Mouse (Mus musculus): Measurements from ENCODE around the gene Lig3.
"Not testable (repeated sequence)": the region's sequence is repeated elsewhere in the genome, so short reads cannot be mapped to it uniquely, and the experiment has no call there.

Gene Lig3

DNA sequence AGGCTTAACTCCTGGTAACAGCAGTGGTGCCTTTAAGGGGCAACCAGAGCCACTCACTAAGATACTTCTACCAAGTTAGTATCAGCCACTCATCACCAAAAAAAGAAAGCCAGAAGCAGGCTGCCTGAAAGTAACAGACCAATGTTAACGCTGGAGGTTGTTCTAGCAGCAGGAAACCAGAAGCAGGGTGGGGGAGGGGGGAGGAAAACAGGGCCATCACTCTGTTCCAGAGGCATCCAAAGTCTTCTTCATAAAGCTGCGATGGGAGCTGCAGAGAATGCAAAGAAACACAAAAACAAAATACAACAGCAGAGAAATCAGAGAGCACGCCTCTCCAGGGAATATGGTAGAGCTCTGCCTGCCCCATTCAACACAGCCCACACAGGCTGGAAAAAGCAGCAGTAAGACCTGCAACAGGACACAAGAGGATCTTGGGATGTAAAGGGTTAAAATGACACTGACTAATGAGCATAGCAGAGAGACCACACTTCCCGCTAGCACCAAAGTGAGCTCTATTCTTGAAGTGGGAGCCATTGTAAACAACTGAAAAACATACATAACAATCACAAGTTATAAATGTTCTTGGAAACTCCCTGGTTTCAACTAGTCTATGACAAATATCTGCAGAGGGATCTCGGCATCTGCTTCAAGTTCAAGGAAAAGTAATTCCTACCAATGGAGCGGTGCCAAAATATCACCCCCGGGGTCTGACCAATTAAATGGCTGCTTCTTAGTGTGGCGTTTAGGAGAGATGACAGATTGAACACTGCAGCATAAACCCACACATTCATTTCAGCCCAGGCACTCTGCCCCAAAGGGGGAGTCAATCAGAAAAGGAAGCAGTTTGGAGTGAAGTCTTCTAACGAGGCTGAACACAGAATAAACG lies 50.3 kb downstream of the Lig3 start:
- peak; percentile 60 for DNase-seq (ENCODE audit: low read depth, low spot score)

DNA sequence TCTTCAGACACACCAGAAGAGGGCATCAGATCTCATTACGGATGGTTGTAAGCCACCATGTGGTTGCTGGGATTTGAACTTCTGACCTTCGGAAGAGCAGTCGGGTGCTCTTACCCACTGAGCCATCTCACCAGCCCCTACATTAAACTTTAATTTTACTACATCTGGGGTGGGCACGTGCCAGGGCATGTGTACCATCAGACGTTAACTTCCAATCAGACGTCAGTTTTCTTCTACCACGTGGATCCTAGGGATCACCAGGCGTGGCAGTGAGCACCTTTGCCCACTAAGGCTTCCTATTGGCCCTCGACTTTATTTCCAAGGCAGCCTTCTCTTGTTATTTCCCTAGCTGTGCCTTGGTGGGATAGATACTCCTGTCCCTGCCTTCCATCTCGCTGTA lies 51.5 kb downstream of the Lig3 start:
- DNase-seq (ENCODE audit: low read depth, low spot score): not testable (repeated sequence)

GRCm38 (mm10) chr11:82833929-82834328 lies 53.0 kb downstream of the Lig3 start:
- DNase-seq (ENCODE audit: low read depth, low spot score): no peak

- DNase-seq (ENCODE audit: low read depth, low spot score): not testable (repeated sequence)
Observed at GRCm38 (mm10) chr11:82834359-82834758, 53.5 kb downstream of the Lig3 start.

- DNase-seq (ENCODE audit: low read depth, low spot score): no peak
Observed at GRCm38 (mm10) chr11:82835616-82836432, 54.9 kb downstream of the Lig3 start.

- no peak for DNase-seq (ENCODE audit: low read depth, low spot score)
Observed at GRCm38 (mm10) chr11:82837192-82837591, 56.3 kb downstream of the Lig3 start.

DNA sequence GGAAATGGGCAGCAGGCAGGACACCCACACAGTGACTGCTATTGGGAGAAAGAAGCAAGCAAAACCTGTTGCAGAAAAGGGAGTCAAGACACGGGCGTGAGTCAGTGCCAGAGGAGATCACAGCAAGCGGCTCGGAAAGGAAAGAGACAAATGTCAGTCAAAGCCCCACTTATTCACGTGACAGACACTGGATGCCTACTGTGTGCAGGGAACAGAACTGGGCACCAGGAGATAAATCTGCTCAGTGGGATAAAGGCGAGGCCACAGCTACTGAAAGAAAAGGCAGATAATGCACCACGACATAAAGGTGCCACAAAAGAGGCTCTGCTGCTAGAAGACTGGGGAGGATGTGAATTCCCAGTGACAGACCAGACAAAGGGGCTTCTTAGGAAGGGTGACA lies 56.9 kb downstream of the Lig3 start:
- no peak for DNase-seq (ENCODE audit: low read depth, low spot score)

GRCm38 (mm10) chr11:82838511-82838910 lies 57.6 kb downstream of the Lig3 start:
- DNase-seq (ENCODE audit: low read depth, low spot score): no peak

GRCm38 (mm10) chr11:82844771-82845414 lies 64.0 kb downstream of the Lig3 start:
- DNase-seq (ENCODE audit: low read depth, low spot score): no peak

GRCm38 (mm10) chr11:82845415-82846078 lies 64.6 kb downstream of the Lig3 start:
- DNase-seq (ENCODE audit: low read depth, low spot score): peak; percentile 87

DNA sequence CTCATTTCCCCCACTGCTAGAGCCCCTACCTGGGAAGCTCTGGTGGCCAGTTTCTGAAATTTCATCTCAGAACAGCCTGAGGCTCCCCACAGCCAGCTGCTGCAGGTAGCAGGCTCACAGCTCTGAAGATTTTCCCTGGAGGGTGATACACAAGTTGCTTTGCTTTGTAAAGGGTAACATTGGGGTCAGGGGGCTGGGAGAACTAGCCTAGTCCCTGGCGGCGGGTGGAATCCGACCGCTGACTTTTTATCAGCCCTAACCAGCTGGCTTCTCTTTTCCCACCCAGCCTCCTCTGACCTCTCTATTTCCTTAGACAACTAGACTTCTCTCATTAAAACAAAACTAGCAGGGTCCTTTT lies 65.2 kb downstream of the Lig3 start:
- no peak for DNase-seq (ENCODE audit: low read depth, low spot score)

DNA sequence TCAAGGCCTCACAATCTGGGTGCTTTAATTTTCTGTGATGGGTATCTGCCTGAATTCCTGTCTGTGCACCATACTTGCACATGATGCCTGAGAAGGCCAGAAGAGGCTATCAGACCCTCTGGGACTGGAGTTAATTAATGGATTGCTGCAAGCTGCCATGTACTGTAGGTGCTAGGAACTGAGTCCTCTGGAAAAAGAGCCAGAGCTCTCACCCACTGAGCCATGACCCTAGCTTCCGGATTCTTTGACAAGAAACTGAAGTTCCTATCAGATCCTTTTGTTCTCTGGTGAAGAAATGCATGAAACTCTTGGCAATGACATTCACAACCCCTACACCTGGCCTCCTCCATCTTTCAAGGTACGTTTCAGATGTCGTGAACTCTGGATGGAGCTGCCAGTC lies 66.0 kb downstream of the Lig3 start:
- no peak for DNase-seq (ENCODE audit: low read depth, low spot score)

DNA sequence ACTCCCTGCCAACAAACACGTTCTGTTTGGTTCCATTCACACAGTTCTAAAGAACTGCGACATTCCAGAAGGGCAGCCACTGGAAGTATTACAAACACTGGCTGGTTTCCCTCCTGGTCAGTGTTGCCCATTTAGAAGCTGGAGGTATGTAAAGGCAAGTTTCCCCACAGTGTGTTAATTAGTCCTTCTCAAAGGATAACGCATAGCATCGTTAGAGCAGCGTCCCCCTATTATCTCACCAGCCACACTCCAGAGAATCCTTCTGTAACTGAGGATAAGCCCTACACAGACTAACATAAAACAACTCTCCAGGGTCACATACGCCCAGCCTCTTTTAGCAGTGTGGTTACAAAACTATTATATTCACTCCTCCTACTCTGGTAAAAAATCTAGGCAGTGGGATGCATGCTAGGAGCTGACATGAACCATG lies 66.7 kb downstream of the Lig3 start:
- no peak for DNase-seq (ENCODE audit: low read depth, low spot score)

DNA sequence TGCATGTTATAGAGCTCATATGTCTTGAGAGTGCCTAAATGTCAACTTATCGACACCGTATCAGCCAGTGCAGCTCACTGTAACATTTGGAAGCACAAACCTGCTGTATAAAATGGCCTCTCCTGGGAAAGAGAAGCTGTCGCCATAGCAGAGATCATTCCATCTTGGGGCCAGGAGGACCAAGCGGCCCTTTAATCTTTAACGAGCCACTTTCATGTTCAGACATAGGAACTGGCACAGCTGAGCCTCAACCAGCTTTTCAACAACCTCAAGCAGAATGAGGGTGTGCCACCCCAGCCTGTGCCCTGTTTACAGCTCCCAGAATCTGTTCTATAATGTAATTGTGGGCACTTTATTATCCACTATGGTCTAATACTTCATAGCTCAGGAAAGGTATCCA lies 69.4 kb downstream of the Lig3 start:
- no peak for DNase-seq (ENCODE audit: low read depth, low spot score)

DNA sequence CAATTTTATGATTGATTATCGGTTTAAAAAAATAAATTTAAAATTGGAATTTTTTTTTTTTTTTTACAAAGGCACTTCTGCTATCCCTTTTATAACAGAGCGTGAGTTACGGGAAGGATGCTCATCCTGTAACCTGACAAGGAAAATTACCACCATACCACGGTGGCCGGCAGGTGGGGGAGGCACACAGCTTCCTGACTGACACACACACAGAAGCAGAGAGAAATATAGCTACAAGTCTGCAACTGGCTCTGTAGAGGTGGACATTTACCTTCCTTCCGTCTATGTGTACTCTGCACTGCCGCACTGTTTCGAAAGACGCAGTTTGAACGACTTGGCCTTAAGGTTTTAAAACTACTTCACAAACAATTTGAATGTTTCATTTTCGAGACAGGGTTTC lies 71.2 kb downstream of the Lig3 start:
- no peak for DNase-seq (ENCODE audit: low read depth, low spot score)

GRCm38 (mm10) chr11:82852540-82852939 lies 71.6 kb downstream of the Lig3 start:
- DNase-seq (ENCODE audit: low read depth, low spot score): no peak

DNA sequence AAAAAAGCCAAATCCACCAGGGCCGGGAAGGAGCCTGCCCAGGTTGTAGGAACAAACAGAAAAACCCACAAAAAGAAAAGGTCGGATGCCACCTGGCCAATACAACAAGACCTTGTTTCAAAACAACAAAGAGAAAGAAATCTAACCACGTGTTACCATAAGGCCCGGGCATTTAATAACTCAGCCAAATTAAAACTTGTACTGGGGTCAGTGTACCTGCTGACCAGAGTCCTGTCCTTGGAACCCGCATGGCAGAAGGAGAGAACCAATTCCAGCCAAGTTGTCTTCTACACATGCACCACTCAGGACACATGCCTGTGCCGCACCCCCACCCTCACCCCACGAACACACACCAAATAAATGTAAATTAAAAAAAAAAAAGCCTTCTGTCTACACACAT lies 72.0 kb downstream of the Lig3 start:
- DNase-seq (ENCODE audit: low read depth, low spot score): no peak
